Comparison of ENCODE assay signal across 10 mouse cellular contexts in the genomic region with DNA sequence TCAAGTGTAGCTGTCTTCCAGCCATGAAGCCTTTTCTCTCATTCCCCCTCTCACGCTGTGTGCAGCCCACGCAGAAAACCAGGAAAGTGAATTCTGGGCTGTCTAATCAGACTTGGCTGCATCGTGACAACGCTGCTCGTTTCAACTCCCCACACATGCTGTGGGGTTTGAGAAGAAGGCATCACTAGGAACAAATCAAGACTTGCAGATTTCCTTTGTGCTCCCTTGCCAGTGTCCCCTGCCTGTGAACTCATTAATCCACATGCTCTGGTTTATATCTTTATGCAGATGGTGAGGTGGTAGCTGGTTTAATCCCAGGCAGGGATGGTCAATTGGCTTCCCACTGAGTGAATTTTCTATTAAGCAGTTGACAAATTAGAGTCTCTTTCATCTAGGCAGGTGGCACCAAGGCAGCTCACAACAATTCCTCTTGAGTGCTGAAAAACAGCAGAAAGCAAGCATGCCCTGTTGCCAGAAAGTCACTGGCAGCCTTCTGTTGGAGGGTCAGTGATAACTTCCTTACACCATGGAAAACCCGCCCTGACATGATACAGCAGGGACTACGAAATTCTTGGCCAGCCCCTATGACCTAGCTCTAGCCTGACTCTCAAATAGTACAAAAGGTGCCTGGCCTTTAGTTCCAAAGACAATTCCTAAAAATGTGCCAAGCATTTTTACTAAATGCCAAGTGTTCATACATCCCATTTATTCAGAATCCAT. TPM values are rescaled to one million over a fixed set of nuclear protein-coding genes. Genes with fewer than 3 reads are reported as not detected.
A peak's percentile ranks its signal among the peaks of the same experiment; 100 is the strongest.
DNase-seq lines count a peak whose midpoint lies in the region; ATAC-seq lines count a peak whose summit lies in the region.
"Had no signal": no experiment of that assay in that cellular context is flagged by ENCODE, and none has a peak within 500 bp of the region (broad histone marks: within the 10 kb centered on the region; RNA-seq: fewer than 3 reads in every experiment).

No protein-coding gene starts in this region.

- H3K4me1 ChIP-seq in neural tube, embryonic 12.5 days: no peaks in the 10 kb centered on the region
- 0 out of 2 replicates have a peak, but pooled peaks cover 2% of the 10 kb centered on the region for H3K4me1 ChIP-seq in neural tube, embryonic 15.5 days
- H3K4me1 ChIP-seq: liver, embryonic 15.5 days had no signal

- intact Hi-C loops in left cerebral cortex, postnatal 25 days (cut with DNase I): loop anchor here (10.0 kb wide), 2 partner anchors 304 to 664 kb away; no protein-coding TSS in a partner anchor

- no peak overlapping the region for H3K4me3 ChIP-seq in neural tube, embryonic 12.5 days
- no peak overlapping the region for H3K4me3 ChIP-seq in neural tube, embryonic 15.5 days (replicated peaks)
- H3K4me3 ChIP-seq: liver, embryonic 15.5 days had no signal

- no peak overlapping the region for H3K9ac ChIP-seq in neural tube, embryonic 12.5 days
- H3K9ac ChIP-seq in neural tube, embryonic 15.5 days (replicated peaks): no peak overlapping the region
- H3K9ac ChIP-seq: liver, embryonic 15.5 days had no signal

- H3K27me3 ChIP-seq in neural tube, embryonic 12.5 days (replicated peaks): no peaks in the 10 kb centered on the region
- H3K27me3 ChIP-seq in neural tube, embryonic 15.5 days (replicated peaks): no peaks in the 10 kb centered on the region
- H3K27me3 ChIP-seq: liver, embryonic 15.5 days had no signal

- 0 out of 2 replicates have a peak, but pooled peaks have one; percentile 17 for ATAC-seq in neural tube, embryonic 12.5 days (ENCODE audit: low FRiP score, low read depth)
- ATAC-seq in neural tube, embryonic 15.5 days (ENCODE audit: low FRiP score): no peak

- H3K4me2 ChIP-seq in neural tube, embryonic 12.5 days (replicated peaks): no peak overlapping the region
- no peak overlapping the region for H3K4me2 ChIP-seq in neural tube, embryonic 15.5 days
- H3K4me2 ChIP-seq: liver, embryonic 15.5 days had no signal

- 30% methylated on average over 7 of the region's 7 CpGs for WGBS in neural tube, embryonic 12.5 days
- WGBS in neural tube, embryonic 15.5 days: 37% methylated on average over 7 of the region's 7 CpGs

- H3K9me3 ChIP-seq in neural tube, embryonic 12.5 days: no peaks in the 10 kb centered on the region
- no peaks in the 10 kb centered on the region for H3K9me3 ChIP-seq in neural tube, embryonic 15.5 days (replicated peaks)
- H3K9me3 ChIP-seq: liver, embryonic 15.5 days had no signal

- DNase-seq in frontal cortex, adult 2 months (ENCODE audit: extremely low spot score in 1 of 2, low spot score in 1 of 2): peak; percentile 26 to 70
- DNase-seq in left cerebral cortex, postnatal 25 days (ENCODE audit: low spot score in 2 of 2): peak; percentile 46 to 80
- peak; percentile 66 for DNase-seq in telencephalon, adult 2 months (ENCODE audit: low read depth, low spot score)
- DNase-seq in lung, postnatal 36 days: no peak
- no peak for DNase-seq in gastrocnemius, postnatal 10 days
- DNase-seq in thymus, postnatal 36 days: no peak

- H3K27ac ChIP-seq in neural tube, embryonic 12.5 days: no peak overlapping the region
- H3K27ac ChIP-seq in neural tube, embryonic 15.5 days (replicated peaks): no peak overlapping the region
- H3K27ac ChIP-seq: liver, embryonic 15.5 days had no signal

- H3K36me3 ChIP-seq in neural tube, embryonic 12.5 days: no peaks in the 10 kb centered on the region
- H3K36me3 ChIP-seq in neural tube, embryonic 15.5 days: no peaks in the 10 kb centered on the region
- H3K36me3 ChIP-seq: liver, embryonic 15.5 days had no signal

RNA-seq across cellular contexts. Expression of a gene that starts 32.1 kb away (rescaled TPM):
- 1.2 and 2.9 TPM in 2 replicates for polyA plus RNA-seq in neural tube, embryonic 12.5 days (2016; fragmentation: Nextera tagmentation; extraction: Ambion mirVana)
- 2.9 and 4.5 TPM in 2 replicates for polyA plus RNA-seq in neural tube, embryonic 15.5 days (2015; fragmentation: Nextera tagmentation; extraction: Ambion mirVana)
- polyA plus RNA-seq in frontal cortex, adult 2 months (2012; rRNA removed): 0.56 and 0.61 TPM in 2 replicates
- not detected for total RNA-seq in left cerebral cortex, postnatal 25 days (2021)
- 100 to 1,000 TPM; 518 to 571 TPM for total RNA-seq in gastrocnemius, postnatal 10 days (2021)
- total RNA-seq: hematopoietic stem cell, adult 5-6 weeks had no signal

Comparison
In these comparisons a context has a peak if more than half of its experiments do, and no peak if none do; other contexts are left out.
1. DNase-seq: peak in frontal cortex, adult 2 months (2 of 2), left cerebral cortex, postnatal 25 days (2 of 2) and telencephalon, adult 2 months (single experiment); none in lung, postnatal 36 days (single experiment), gastrocnemius, postnatal 10 days (single experiment) and thymus, postnatal 36 days (0 of 2).